Mouse (Mus musculus) urinary bladder, postnatal 25 days (tissue): ENCODE data around the gene Slc36a3.
"Not testable (repeated sequence)": the region's sequence is repeated elsewhere in the genome, so short reads cannot be mapped to it uniquely, and the experiment has no call there.

Experiments
- DNase-seq: peaks from one replicate; pipeline ENCODE4 v3.0.0; 2022; ENCODE audit warnings: low spot score

The Slc36a3 gene

GRCm38 (mm10) chr11:55144011-55144410 is 7.5 kb downstream of the Slc36a3 start:
- DNase-seq: no peak

DNA sequence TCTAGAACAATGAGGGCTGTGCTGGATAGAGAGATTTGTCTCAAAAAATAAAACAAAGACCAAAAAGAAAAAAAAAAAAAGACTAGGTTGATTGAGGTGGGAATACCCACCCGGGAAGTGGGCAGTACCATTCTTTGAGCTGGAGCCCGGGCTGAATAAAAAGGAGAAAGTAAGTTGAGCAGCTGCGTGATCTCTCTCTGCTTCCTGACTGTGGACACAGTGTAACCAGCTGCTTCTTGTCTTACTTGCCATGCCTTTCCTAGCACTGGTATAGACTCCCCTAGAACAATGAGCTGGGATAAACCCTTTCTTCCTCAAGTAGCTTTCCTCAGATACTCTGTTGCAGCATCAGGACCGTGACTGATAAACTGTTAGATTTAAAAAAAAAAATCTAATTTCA is 10.0 kb downstream of the Slc36a3 start:
- no peak for DNase-seq

DNA sequence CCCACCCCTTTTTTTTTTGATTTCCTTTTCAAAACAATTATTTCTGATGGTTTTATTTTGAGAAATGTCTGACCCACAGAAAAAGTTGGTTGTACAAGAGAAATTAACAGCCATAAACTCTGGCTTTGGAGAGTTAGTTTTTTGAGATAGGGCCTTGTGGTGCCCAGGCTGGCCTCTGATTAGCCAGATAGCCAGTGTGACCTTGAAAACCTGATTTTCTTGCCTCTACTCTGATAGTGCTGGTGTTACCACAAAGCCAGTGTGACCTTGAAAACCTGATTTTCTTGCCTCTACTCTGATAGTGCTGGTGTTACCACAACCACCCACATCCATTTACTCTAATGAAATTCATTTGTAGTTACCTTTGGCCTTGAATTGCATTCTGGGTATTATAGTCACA is 13.9 kb downstream of the Slc36a3 start:
- DNase-seq: no peak

DNA sequence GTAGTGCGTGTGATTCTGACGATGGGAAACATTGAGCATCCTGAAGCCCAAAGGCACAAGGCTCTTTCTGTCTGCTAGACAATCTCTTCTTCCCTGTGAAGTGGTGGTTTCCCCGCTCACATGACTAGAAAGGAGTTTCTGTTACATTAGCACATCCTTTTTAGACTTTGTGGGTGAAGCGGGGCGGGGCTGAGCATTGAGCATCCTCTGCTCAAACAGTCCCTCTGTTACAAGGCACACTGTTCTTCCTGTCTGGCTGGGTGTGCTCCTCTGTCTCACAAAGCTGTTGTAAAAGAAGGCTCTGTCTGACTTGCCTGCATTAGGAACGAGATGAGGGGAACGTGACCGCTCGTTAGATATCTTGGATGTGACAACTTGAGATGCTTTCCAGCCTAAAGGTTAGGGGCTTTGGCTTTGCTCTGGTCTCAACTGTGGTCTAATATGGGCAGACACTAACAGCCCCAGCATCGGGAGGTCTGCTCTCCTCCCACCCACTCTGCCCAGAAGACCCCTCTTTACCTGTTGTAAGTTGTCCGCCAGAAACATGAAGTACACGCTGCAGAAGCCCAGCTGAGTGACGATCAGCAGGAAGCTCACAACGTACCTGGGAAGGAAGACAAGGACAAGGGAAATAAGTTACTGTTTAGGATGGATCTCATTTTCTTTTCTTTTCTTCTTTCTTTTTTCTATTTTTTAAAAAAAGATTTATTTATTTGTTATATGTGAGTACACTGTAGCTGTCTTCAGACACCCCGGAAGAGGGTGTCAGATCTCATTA is 14.5 kb downstream of the Slc36a3 start:
- no peak for DNase-seq

DNA sequence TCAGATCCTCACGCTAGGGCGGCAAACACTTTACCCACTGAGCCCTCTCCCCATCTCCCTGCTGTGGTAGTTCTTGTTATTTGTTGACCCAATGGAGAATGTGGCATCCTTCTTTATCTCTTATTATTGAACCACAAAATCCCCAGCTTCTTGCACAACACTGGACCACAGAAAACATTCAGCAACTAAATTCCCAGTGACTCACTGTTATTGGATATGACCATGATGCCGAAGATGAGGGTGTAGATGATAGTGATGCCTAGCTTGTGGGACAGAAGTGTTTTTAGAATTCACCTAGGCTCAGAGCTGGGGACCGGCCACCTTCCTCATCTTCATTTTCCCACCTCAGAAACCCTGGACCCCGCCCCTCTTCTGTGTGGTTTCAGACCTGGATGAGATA is 16.6 kb downstream of the Slc36a3 start:
- no peak for DNase-seq

GRCm38 (mm10) chr11:55134407-55134806 is 17.1 kb downstream of the Slc36a3 start:
- DNase-seq: no peak

- no peak for DNase-seq
Measured at GRCm38 (mm10) chr11:55133204-55133603, 18.3 kb downstream of the Slc36a3 start.

- no peak for DNase-seq
Measured at GRCm38 (mm10) chr11:55131946-55132345, 19.6 kb downstream of the Slc36a3 start.

- DNase-seq: no peak
Measured at GRCm38 (mm10) chr11:55131077-55131742, 20.3 kb downstream of the Slc36a3 start.

DNA sequence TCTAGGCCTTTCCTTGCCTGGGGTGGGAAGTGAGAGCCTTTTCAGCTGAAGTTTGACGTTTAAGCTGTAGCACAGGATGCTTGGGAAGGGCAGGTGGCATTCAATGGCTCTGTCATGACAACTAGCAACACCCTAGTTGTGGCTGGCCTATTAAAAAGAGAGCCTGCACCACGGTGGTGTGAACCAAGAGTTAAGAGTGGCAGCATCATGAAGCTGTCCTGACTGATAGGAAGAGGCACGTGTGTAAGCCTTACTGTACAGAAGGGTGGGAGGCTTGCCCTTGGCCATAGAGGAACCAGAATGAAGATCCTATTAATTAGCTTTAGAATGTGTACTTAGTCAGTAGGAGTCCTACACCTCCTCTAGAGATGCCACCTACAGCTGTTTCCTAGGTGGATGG is 23.1 kb downstream of the Slc36a3 start:
- no peak for DNase-seq

DNA sequence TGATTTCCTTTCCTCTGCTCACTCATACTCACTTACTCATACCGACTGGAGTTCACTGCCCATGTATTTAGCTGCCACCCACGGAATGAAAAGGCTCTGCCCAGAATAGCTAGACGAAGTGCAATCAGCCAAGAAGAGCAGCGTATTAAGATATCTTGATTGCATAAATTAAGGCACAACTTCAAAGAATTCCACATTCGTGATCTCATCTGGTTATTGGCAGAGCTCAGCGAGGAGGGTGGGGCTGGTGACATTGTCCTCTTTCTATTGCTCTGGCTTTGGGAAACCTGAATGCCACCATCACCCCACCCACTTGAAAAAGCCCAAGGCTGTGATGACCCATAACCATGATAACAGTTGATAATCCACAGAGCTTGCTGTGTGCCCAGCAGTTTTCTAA is 23.6 kb downstream of the Slc36a3 start:
- DNase-seq: no peak

DNA sequence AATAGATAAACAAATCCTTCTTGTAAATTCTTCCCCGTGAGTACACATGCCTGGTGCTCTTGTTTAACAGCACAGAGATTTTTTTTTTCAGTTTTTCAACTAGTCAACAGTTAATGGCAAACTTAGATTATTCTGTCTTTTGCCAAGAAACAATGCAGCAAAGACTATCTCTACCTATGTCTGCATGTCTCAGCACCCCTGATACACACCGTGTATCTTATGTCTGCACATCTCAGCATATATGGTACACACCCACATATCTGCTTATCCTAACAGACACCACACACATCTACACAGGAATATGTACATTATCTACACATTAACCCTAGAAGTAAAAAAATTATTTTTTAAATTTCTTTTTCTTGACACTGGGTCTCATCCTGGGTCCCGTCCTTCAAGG is 24.8 kb downstream of the Slc36a3 start:
- DNase-seq: no peak

GRCm38 (mm10) chr11:55121430-55121829 is 30.1 kb downstream of the Slc36a3 start:
- DNase-seq: no peak

DNA sequence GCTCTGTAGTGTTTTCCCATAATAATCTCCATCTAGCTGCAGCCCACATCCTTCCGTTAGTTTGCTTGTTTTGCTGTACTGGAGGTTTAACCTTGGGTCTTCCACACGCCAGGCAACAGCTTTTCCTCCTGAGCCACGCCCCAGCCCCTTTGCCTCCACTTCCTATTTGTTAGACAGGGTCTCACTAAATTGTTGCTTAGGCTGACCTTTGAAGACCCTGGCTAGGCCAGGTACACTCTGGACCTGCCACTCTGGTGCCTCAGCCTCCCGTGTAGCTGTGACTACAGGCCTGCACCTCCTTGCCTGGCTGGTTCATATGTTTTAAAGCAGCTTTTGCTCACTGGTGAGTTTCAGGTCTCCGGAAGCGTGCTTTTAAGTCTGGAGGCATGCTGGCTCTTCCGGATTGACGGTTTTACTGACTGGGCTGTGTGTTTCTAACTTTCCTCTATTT is 30.7 kb downstream of the Slc36a3 start:
- DNase-seq: no peak

GRCm38 (mm10) chr11:55120279-55120678 is 31.2 kb downstream of the Slc36a3 start:
- no peak for DNase-seq

DNA sequence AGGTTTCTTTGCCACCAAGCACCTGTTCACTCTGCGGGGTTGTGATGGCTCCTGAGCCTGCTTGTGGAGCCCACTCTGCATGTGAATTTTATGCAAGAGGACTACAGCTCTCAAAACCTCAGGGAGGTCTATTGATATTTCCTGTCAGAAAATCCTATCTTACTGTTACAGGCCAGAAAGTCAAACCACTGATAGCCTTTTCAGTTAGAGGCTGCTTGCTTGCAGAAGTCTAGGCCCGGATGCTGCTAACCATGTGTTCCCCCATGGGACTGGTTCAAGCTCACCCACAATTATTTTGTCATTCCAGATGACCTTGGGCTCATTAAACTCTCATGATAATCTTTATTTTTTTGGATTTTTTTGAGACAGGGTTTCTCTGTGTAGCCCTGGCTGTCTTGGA is 34.5 kb downstream of the Slc36a3 start:
- no peak for DNase-seq

DNA sequence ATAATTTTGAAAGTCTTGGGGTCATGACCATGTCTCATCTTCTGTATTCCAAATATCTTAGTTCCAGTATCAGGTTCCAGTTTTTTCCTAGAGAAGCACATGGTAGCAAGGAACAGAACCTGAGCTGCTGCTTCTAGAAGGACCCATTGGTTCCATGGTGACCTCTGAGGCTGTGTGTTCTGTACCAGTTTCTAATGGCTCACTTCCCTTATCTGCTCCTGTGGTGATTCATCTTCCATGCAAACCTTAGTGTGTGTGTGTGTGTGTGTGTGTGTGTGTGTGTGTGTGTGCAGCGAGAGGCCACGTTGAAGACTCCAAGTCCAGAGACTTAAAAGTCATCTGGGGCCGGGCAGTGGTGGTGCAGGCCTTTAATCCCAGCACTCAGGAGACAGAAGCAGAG is 35.5 kb downstream of the Slc36a3 start:
- no peak for DNase-seq

DNA sequence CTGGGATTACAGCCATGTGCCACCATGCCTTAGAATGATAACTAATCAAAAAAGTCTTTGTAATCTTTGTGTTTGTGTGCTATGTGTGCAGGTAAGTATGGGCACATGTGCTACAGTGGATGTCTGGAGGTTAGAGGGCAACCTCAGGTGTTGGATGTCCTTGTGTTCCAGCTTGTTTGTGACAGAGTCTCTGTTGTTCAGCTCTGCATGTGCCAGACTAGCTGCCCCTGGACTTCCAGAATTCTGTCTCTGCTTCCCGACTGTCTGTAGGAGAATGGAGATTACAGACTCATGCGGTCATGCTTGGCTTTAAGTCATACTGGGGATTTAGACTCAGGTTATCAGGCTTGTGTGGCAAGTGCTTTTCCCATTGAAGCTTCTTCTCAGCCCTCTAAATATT is 37.2 kb downstream of the Slc36a3 start:
- DNase-seq: no peak

DNA sequence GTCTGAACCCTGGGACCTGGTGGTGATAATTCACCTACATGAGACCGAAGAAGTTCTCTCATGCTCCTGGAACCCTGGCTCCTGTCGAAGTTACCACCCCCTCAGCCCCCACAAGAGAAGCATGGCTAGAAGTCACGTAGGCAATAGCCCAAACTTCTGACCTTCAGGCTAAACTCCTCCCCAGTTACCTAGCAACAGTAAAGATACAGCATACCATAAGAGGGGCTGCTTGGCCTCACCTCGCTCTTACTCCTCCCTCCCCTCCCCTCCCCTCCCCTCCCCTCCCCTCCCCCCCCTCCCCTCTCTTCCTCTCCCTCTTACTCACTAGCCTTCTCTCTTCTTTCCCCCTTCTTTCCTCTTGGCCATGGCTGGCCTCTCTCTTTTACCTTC is 37.7 kb downstream of the Slc36a3 start:
- DNase-seq: not testable (repeated sequence)

DNA sequence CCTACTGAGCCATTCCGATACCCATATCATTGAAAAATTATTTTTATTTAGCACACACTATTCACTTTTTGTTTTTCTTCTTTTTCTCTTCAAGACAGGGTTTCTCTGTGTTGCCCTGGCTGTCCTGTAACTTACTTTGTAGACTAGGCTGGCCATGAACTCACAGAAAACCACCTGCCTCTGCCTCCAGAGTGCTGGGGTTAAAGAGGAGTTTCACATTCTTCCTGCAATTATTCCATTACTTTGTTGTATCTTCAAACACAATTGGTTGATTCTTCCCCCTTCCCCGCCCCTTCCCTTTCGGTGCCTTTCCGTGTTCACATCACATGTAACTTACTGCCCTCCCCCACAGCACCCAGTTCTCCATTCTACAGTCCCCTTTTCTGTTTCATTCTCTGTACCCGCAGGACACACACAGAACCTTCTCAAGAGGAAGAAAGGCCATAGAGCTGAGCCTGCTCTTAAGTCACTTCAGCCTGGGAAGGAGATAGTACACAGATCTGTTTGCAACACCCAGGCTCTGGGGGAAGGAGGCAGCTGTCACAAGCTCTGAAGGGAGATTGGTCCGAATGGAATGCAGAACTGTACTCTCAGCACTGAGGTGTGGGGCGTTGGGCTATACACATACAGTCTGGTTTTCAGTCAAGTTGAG is 38.2 kb downstream of the Slc36a3 start:
- DNase-seq: no peak

DNA sequence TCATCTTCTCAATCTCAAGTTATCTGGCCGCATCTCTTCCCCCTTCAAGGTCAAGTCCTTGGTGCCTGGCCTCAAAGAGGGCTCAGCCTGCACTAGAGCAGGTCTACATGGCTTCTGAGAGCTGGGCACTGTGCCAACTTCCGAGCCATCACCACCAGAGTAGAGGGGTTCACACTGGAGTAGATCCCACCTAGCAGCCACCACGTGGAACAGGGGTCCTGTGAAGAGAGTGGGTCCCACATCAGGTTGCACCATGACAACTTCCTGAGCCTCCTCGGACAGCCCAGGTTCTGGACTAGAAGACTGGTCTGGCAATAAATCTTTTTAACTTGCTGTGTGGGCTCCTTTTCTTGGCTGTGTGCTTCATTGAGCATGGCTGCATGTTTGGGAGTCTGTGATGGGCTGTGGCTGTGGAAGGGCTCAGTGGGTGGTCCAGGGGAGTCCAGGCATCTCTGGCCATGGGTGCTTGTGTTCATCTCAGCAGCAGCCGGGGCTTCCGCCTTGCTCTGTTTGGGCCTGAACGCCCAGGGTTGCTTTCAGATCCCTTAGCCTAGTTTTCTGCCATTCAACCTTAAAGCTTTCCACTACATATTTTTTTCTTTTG is 40.8 kb downstream of the Slc36a3 start:
- no peak for DNase-seq

DNA sequence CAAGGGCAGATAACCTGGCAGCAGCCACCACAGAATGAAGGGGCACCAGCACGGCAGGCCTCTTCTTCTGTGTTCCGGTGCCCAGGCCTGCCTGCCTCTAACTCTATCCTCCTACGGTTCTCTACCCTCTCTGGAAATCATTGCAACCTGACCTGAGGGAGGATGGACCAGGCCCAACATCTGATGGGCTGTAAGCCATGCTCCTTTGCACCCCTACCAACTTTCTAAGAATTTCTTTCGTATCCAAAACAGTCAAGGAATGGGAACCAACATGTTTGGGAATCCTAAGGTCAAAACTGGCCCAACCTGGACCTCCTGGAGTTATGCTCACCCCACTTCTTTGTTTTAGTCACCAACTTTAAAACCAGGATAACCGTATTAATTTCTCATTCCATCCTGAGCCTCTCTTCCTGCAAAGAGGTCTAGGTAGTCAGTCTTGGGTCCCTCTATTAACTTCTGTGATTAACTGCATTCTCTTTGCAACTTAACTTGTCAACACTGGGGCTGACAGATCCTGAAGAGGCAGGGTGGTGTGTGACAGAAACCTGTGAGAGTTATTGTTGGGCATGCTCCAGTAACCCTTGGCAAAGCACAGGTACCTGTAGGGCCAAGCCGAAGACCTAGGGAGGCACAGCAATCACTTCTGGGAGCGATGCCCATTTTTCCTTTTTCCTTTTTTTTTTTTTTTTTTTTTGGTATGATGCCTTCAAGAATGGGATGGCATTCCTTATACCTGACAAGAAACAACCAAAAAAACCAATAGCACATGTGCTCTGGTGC is 41.8 kb downstream of the Slc36a3 start:
- no peak for DNase-seq
